Mouse (Mus musculus) CD4-positive helper T cell, adult 2 months (primary cell): ENCODE results near the gene Igfbp5.
A peak's percentile ranks its signal among the peaks of the same experiment; 100 is the strongest.

ENCODE experiments used
- DNase-seq: peaks from one replicate; pipeline ENCODE4 v3.0.0-alpha.2; 2012; ENCODE audit warnings: low read depth, missing footprints, low spot score

The Igfbp5 gene

GRCm38 (mm10) chr1:72874287-72875211, at the start of gene Igfbp5:
TSS of gene Igfbp5 (minus strand) at chr1:72874884.
- no peak for DNase-seq

GRCm38 (mm10) chr1:72914815-72915214, 40.1 kb upstream of the Igfbp5 start:
- DNase-seq, result no peak

- DNase-seq, result no peak
Measured at GRCm38 (mm10) chr1:72913073-72913472, 38.4 kb upstream of the Igfbp5 start.

GRCm38 (mm10) chr1:72895821-72896220, 21.1 kb upstream of the Igfbp5 start:
- DNase-seq, result no peak

- no peak for DNase-seq
Measured at GRCm38 (mm10) chr1:72887910-72888309, 13.2 kb upstream of the Igfbp5 start.

GRCm38 (mm10) chr1:72885819-72886169, 11.1 kb upstream of the Igfbp5 start:
- DNase-seq, result no peak

- no peak for DNase-seq
Measured at GRCm38 (mm10) chr1:72885111-72885818, 10.6 kb upstream of the Igfbp5 start.

GRCm38 (mm10) chr1:72879319-72879634, 4.6 kb upstream of the Igfbp5 start:
- no peak for DNase-seq

- DNase-seq, result no peak
Measured at GRCm38 (mm10) chr1:72878473-72879318, 4.0 kb upstream of the Igfbp5 start.

- DNase-seq, result no peak
Measured at GRCm38 (mm10) chr1:72877892-72878291, 3.2 kb upstream of the Igfbp5 start.

- no peak for DNase-seq
Measured at GRCm38 (mm10) chr1:72876111-72876510, 1.4 kb upstream of the Igfbp5 start.

- DNase-seq, result no peak
Measured at GRCm38 (mm10) chr1:72875708-72876107, 1.0 kb upstream of the Igfbp5 start.

GRCm38 (mm10) chr1:72873511-72874286, 985 bp downstream of the Igfbp5 start:
- no peak for DNase-seq

- no peak for DNase-seq
Measured at GRCm38 (mm10) chr1:72873078-72873477, 1.6 kb downstream of the Igfbp5 start.

GRCm38 (mm10) chr1:72872521-72872920, 2.2 kb downstream of the Igfbp5 start:
- DNase-seq, result peak; percentile 38

- DNase-seq, result peak; percentile 10
Measured at GRCm38 (mm10) chr1:72871697-72872411, 2.8 kb downstream of the Igfbp5 start.

GRCm38 (mm10) chr1:72871337-72871696, 3.4 kb downstream of the Igfbp5 start:
- DNase-seq, result no peak

GRCm38 (mm10) chr1:72870615-72871336, 3.9 kb downstream of the Igfbp5 start:
- DNase-seq, result peak; percentile 21

GRCm38 (mm10) chr1:72869681-72870614, 4.7 kb downstream of the Igfbp5 start:
- peak; percentile 53 for DNase-seq
